Mouse (Mus musculus): ENCODE data around the gene Cdt1.

The Cdt1 gene

DNA sequence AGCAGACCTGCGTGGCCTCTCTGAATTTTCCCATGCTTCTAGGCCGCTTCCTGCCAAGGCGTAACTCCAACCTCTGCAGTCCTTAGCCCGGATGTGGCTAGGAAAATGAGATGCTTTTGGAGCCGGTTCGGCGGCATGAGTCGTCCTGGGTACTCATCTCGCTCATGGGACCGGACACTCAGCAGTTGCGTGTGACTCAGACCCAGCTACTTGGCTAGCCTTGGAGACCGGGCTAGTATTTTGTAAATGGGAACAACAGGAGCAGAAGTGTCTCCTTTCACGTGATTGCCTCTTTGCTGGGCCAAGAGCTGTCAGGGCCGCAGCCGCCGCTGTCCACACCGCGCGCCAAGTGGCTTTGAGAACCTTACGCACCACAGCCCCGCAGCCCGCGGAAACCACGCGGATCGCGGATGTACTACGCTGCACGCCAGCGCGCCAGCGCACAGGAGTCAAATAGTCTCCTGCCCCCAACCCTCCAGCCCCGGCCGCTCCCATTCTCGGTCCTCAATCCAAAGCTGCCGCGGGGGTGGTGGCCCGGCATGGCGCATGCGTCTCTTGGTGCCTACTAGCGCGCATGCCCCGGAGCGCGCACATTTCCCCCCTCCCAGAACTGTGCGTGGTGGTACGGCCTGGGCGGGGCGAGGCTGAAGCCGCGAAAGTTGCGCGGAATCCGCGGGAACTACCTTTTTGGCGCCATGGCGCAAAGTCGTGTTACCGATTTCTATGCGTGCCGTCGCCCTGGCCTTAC lies at the start of gene Cdt1:
Gene Cdt1 (plus strand): TSS at position 655 of the 748 bp plus-strand sequence.
- peak; percentile 97 for DNase-seq

GRCm38 (mm10) chr8:122520611-122521010 lies 47.2 kb upstream of the Cdt1 start:
- peak; percentile 25 for DNase-seq

DNA sequence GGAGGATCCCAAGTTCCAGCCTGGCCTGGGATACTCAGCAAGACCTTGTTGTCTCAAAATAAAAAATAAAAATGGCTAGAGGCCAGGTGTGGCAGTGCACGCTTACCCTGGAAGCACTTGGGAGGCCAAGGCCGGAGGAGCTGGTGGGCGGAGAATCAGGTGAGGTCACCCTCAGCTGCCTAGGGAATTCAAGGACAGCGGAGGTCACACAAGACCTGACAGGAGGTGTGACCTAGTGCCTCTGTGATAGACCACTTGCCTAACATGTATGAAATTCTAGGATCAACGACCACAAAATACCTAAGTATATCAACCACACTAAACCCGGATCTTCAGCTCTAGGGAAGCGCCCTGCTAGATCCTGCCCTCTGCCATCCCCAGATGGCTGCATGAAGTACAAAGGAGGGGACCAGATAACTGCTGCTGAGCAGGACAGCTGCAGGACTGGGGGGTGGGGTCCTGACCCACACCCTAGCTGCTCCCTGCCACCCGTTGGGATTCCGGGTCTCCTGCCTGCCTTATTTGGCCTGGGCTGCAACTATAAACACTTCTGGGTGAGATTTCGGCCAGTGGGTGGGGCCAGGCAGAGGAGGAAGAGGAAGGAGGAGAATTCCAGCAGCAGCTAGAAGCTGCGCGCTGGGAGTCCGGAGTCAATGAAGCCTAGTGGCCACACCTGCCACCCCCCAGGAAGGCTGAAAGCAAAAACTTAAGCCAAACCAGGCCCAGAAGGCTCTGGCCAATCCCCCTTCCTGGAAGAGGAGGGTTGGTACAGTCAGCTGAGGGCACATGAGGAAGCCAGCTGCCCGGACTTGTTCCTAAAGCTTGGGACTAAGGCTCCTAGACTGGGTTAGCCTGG lies 44.8 kb upstream of the Cdt1 start:
- peak; percentile 89 for DNase-seq

- DNase-seq, result no peak
These were observed 44.0 kb upstream of the Cdt1 start for GRCm38 (mm10) chr8:122523652-122524360.

- peak; percentile 30 for DNase-seq
These were observed 43.3 kb upstream of the Cdt1 start for GRCm38 (mm10) chr8:122524506-122524905.

GRCm38 (mm10) chr8:122525004-122525403 lies 42.8 kb upstream of the Cdt1 start:
- no peak for DNase-seq

GRCm38 (mm10) chr8:122526084-122526483 lies 41.7 kb upstream of the Cdt1 start:
- peak; percentile 27 for DNase-seq

- peak; percentile 66 for DNase-seq
These were observed 41.2 kb upstream of the Cdt1 start for GRCm38 (mm10) chr8:122526526-122527170.

- DNase-seq, result no peak
These were observed 39.9 kb upstream of the Cdt1 start for GRCm38 (mm10) chr8:122527937-122528336.

GRCm38 (mm10) chr8:122529159-122529558 lies 38.7 kb upstream of the Cdt1 start:
- DNase-seq, result no peak

DNA sequence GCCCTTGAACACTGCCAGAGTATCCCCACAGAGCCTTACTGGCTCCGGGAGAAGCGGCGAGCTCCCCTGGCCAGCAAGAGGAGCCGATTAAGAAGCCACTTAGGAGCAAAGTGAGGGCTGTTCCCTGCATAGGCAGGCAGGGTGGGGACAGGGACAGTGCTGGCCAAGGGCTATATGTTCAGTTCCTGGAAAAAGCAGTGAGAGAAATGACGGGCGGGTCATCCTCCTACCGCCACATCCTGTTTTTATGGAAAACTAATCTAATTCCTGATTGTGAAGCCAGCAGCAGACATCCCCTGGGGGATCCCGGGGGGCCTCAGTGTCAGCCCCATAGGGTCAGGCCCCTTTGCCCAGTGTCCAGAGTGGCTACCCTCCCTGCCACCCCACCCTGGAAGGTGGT lies 36.5 kb upstream of the Cdt1 start:
- no peak for DNase-seq

- DNase-seq, result peak; percentile 84
These were observed 30.8 kb upstream of the Cdt1 start for GRCm38 (mm10) chr8:122537033-122537432.

GRCm38 (mm10) chr8:122537812-122538211 lies 30.0 kb upstream of the Cdt1 start:
- DNase-seq, result no peak

- no peak for DNase-seq
These were observed 29.3 kb upstream of the Cdt1 start for GRCm38 (mm10) chr8:122538310-122539076.

- DNase-seq, result no peak
These were observed 23.7 kb upstream of the Cdt1 start for GRCm38 (mm10) chr8:122544138-122544537.

DNA sequence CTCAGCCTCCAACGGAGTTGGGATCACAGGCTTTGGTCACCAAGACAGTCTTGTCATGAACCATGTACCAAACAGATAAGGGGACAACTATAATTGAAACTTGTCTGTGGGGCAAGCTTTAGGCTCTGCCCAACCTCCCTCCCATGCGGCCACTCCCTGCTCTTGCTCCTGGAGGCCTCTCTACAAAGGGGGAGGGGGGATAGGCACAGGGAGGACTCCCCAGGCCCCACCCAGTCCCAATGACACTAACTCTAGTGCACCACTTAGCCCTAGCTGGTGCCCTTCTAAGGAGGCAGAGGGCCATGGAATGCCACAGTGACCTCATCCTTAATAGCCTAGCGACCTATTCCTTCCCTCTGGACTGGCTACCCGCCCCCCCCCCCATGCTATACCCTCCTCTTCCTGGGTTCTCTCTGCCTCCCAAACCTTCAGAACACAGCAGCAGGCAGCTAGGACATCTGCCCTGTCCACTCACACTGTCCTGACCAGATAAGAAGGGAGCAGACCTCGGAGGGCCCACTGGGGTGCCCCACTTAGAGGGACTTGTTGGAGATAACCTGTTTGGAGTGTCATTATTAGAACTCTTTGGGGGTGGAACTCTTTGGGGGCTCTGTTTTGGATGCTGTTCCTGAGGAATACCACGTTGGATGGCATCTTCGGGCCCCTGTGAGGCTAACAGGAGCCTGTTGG lies 21.6 kb upstream of the Cdt1 start:
- no peak for DNase-seq

- peak; percentile 79 for DNase-seq
These were observed 20.9 kb upstream of the Cdt1 start for GRCm38 (mm10) chr8:122546811-122547453.

DNA sequence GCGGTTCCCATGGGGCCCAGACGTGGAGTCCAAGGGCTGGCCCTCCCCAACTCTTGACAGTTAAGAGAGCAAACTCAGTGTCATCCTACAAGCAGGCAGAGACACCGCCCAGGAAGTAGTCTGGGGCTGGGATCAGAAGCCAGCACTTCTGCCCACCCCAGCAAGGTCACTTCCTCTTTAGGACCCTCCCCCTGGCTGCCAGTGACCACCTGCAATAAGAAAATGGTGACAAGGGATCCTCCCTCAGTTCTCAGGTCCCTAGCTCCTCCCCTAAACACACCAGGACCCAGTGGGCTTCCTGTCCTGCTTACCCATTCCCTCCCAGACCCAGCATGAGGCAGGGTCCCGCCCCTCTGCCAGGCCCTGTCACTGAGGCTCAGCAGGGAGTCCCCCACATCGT lies 20.0 kb upstream of the Cdt1 start:
- peak; percentile 72 for DNase-seq

GRCm38 (mm10) chr8:122548331-122548730 lies 19.5 kb upstream of the Cdt1 start:
- DNase-seq, result no peak

- DNase-seq, result no peak
These were observed 18.9 kb upstream of the Cdt1 start for GRCm38 (mm10) chr8:122548891-122549439.

Data from lung, postnatal 10 days (tissue).